Mouse (Mus musculus) liver, embryonic 14.5 days (tissue): ENCODE measurements around the gene Ccser1.

Experiments
- CTCF ChIP-seq: IDR thresholded peaks from 2 replicates; pipeline ENCODE4 v1.5.1; 2016; ENCODE audit warnings: antibody characterized with exemption, low read depth, control low read depth
- EP300 ChIP-seq: IDR thresholded peaks from 2 replicates; pipeline ENCODE4 v1.6.1; 2016; ENCODE audit warnings: antibody characterized with exemption, low read depth

DNA sequence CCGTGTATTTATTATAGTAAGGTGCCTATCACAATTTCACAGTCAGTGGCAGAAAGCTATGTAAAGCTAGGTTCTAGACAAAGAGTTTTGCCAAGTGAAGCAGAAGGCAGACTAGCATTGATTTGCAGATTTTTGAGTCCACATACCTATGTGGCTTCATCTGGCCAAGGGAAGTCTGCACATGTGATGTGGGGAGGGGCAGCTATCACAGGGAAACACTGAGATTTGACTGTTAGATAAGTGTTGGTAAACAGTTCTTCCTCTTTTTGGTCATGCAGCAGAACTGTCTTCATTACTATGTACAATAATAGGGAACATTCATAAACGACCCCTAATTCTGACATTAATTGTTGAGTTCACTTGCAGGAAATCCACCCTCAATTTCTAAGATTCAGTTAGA is 335.2 kb downstream of the Ccser1 start:
- TF ChIP-seq CTCF, result no peak
- TF ChIP-seq EP300, result no peak
